Mouse (Mus musculus) intestine, postnatal 0 days (tissue): ENCODE measurements at regions not wholly inside any gene's neighbourhood (a gene's known extent, or its start where the extent isn't known, plus 50 kb on each side); places are given as distances from the start of the nearest gene placed in this dataset.

Source experiments
- ATAC-seq: fragments of 200-750 bp; cut with Nextera tagmentation; 2 replicates; pipeline ENCODE4 v1.8.0; 2017; ENCODE audit warnings: mild to moderate bottlenecking, moderate TSS enrichment, moderate library complexity
- H3K27ac ChIP-seq: fragments of 300-500 bp; sonication (generic); 2 replicates; pipeline ENCODE4 v1.5.1; 2014; ENCODE audit warnings: mild to moderate bottlenecking, low read depth, low read length, moderate library complexity
- H3K27me3 ChIP-seq: fragments of 300-500 bp; sonication (generic); replicated peaks from 2 replicates; pipeline ENCODE4 v1.6.1; 2014; ENCODE audit warnings: low read length, mixed read lengths; ENCODE audit not compliant: control insufficient read depth, insufficient read depth
- H3K36me3 ChIP-seq: fragments of 300-500 bp; sonication (generic); 2 replicates; pipeline ENCODE4 v1.6.1; 2014; ENCODE audit warnings: mild to moderate bottlenecking, moderate library complexity; ENCODE audit not compliant: control insufficient read depth, insufficient read depth
- H3K4me1 ChIP-seq: fragments of 300-500 bp; sonication (generic); replicated peaks from 2 replicates; pipeline ENCODE4 v1.6.1; 2014; ENCODE audit warnings: antibody characterized with exemption, low read length, mixed read lengths; ENCODE audit not compliant: control insufficient read depth, insufficient read depth
- H3K4me2 ChIP-seq: fragments of 300-500 bp; sonication (generic); replicated peaks from 2 replicates; pipeline ENCODE4 v1.6.1; 2014; ENCODE audit warnings: low read depth, mild to moderate bottlenecking, moderate library complexity
- H3K4me3 ChIP-seq: fragments of 300-500 bp; sonication (generic); 2 replicates; pipeline ENCODE4 v1.5.1; 2014; ENCODE audit warnings: low read depth, low read length
- H3K9ac ChIP-seq: fragments of 300-500 bp; sonication (generic); 2 replicates; pipeline ENCODE4 v1.6.1; 2014; ENCODE audit warnings: mild to moderate bottlenecking, low read depth, low read length
- H3K9me3 ChIP-seq: fragments of 300-500 bp; sonication (generic); 2 replicates; pipeline ENCODE4 v1.6.1; 2016; ENCODE audit warnings: mixed run types; ENCODE audit not compliant: control insufficient read depth
- CTCF ChIP-seq: sonication (generic); IDR thresholded peaks from 2 replicates; pipeline ENCODE4 v1.5.1; 2016; ENCODE audit warnings: low read depth, mild to moderate bottlenecking, control low read depth, antibody characterized with exemption, moderate library complexity
- WGBS: fragments of 180-500 bp; shearing (Covaris S2); extraction: QIAGEN DNeasy Blood & Tissue Kit; methylation state at CpG from one replicate; pipeline ENCODE4 v1.1.7; 2014; 5-methylcytosine and 5-hydroxymethylcytosine counted together

DNA sequence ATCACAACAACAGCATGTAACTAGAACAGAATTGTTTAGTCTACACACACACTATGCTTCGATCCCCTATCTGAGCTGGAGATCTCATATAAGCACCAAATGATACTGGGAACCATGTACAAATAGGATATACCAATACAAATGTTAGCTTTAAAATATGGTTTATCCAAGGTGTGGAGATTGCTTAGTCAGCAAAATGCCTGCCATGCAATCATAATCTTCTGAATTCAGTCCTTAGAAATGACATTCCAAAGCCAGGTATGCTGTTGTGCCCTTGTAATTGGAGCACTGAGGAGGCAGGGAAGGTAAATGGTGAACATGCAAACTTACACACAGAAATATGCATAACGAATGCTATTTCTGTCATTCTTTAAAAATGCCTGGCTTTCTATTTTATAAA is 54.0 kb upstream of the Thsd7b start:
- TF ChIP-seq CTCF: no peak
- no peak for ATAC-seq
- WGBS: 75% methylated on average over 2 of the region's 2 CpGs

DNA sequence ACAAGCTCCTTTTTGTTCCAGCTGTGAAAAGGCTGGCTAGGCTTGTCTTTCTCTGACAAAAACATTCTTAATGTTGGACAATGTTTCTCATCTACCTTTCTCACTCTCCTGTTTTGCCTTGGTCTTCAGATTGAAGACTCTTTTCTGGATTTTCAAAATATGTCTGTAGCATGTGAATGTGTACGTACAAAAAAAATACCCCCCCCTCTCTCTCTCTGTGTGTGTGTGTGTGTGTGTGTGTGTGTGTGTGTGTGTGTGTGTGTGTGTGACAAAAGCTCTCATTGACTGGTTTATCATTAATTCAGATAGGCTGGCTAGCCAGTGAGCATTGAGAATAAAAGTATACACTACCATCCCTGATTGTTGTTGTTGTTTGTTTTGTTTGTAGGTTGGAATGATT is 64.3 kb upstream of the Thsd7b start:
- no peak overlapping the region for H3K4me3 ChIP-seq
- H3K4me1 ChIP-seq: no peaks in the 10 kb centered on the region
- TF ChIP-seq CTCF: no peak
- H3K9ac ChIP-seq: no peak overlapping the region
- H3K36me3 ChIP-seq: no peaks in the 10 kb centered on the region
- 78% methylated on average over 1 of the region's 1 CpGs for WGBS
- H3K9me3 ChIP-seq: no peaks in the 10 kb centered on the region
- H3K27ac ChIP-seq: no peak overlapping the region
- H3K27me3 ChIP-seq: no peaks in the 10 kb centered on the region
- H3K4me2 ChIP-seq: no peak overlapping the region
- no peak for ATAC-seq

More for the DNA sequence above, 54.0 kb upstream of the Thsd7b start:
- no peak overlapping the region for H3K4me2 ChIP-seq
- no peaks in the 10 kb centered on the region for H3K4me1 ChIP-seq
- H3K27ac ChIP-seq: no peak overlapping the region
- H3K36me3 ChIP-seq: no peaks in the 10 kb centered on the region
- no peak overlapping the region for H3K9ac ChIP-seq
- no peak overlapping the region for H3K4me3 ChIP-seq
- no peaks in the 10 kb centered on the region for H3K9me3 ChIP-seq
- H3K27me3 ChIP-seq: no peaks in the 10 kb centered on the region

DNA sequence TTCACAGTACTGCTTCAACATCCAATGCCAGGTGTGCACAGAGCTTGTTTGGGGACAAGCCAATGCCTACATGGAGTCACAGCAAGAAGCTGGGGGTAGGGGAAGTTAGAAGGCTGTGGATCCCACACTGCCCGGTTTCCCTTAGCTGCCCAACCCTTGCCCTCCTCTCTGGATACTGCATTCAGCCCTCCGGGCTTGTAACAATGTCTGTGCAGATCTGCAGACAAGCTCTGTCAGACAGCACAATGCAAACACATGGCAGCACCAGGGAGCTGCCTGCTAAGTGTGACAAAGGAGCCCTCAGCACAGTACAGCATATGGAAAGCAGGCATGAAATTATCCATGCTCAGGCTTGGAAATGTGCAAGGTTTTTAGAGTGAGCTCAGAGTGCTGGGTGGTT is 64.7 kb upstream of the Thsd7b start:
- no peaks in the 10 kb centered on the region for H3K36me3 ChIP-seq
- no peak overlapping the region for H3K4me3 ChIP-seq
- H3K9me3 ChIP-seq: no peaks in the 10 kb centered on the region
- 39% methylated on average over 2 of the region's 2 CpGs for WGBS
- no peak overlapping the region for H3K27ac ChIP-seq
- H3K4me2 ChIP-seq: no peak overlapping the region
- H3K9ac ChIP-seq: no peak overlapping the region
- no peaks in the 10 kb centered on the region for H3K4me1 ChIP-seq
- TF ChIP-seq CTCF: no peak
- no peaks in the 10 kb centered on the region for H3K27me3 ChIP-seq
- ATAC-seq: no peak

DNA sequence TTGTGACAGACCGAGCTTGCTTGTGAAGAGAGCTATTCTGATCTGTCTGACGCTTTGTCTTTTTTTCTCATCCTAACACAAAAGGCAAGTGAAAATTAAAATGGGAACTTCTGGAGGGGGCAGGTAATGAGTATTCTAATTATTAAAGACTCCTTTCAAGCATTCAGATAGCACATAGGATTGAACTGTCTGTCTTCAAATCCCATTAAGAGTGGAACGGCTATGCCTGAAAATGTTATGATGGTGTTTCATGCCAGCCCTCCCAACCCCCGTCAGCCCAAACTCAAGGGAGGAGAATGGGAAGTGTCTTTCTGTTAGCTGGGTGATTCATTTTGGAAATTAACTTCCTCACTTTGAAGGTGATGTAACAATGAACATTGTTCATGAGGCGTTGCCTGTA is 65.4 kb upstream of the Thsd7b start:
- no peak overlapping the region for H3K9ac ChIP-seq
- no peak for ATAC-seq
- no peak overlapping the region for H3K4me3 ChIP-seq
- no peak overlapping the region for H3K4me2 ChIP-seq
- H3K4me1 ChIP-seq: no peaks in the 10 kb centered on the region
- no peaks in the 10 kb centered on the region for H3K27me3 ChIP-seq
- 87% methylated on average over 5 of the region's 5 CpGs for WGBS
- H3K27ac ChIP-seq: no peak overlapping the region
- H3K9me3 ChIP-seq: no peaks in the 10 kb centered on the region
- H3K36me3 ChIP-seq: no peaks in the 10 kb centered on the region
- no peak for TF ChIP-seq CTCF

DNA sequence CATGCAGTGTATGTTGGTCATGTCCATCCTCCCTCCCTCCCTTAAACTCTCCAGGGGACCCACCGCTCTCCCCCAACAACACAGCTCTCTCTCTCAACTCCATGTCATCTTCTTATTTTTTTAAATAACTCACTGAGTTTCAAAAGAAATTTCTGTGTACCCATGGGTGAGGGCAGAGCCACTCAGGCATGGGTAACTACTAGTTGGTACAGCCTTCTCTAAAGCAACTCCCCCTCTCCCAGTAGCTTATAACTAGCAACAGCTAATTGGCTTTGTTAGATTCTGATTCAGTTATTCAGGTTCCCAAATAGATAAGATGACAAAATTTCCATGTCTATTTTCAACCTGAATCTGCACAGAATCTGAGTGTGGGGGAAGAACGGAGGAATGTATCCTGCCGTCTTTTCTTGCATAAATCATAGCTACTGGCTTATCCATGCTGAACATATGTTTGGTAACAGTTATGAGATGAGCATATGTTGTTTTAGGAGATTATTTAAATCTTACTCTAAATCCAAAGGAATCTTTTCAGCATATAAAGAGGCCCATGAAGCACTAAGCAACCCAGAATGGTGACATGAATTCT is 92.8 kb upstream of the Thsd7b start:
- H3K9me3 ChIP-seq: no peaks in the 10 kb centered on the region
- no peak overlapping the region for H3K9ac ChIP-seq
- no peak overlapping the region for H3K27ac ChIP-seq
- no peak overlapping the region for H3K4me3 ChIP-seq
- no peak overlapping the region for H3K4me2 ChIP-seq
- ATAC-seq: no peak
- no peaks in the 10 kb centered on the region for H3K4me1 ChIP-seq
- TF ChIP-seq CTCF: no peak
- WGBS: 84% methylated on average over 3 of the region's 3 CpGs
- no peaks in the 10 kb centered on the region for H3K27me3 ChIP-seq
- no peaks in the 10 kb centered on the region for H3K36me3 ChIP-seq

DNA sequence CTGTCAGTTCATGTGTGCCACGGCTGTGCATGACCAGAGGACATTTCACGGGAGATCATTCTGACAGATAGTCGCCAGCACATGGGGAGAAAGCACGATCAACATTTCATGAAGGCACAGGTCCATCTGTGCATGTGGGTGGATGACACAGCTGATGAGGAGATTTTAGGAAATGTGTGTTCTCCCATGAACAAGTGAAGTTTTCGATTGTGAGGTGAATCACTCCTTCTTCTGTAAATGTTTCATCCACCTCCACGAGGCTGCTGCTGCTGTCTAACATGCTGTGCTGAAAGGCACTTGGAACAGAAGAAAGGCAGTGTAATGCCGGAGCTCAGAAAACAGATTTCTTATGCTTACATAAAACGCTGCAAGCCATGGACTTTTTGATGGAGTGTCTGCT is 103.2 kb upstream of the Thsd7b start:
- no peak for ATAC-seq
- Histone ChIP-seq H3K9me3 (no peaks in the 10 kb centered on the region), H3K4me1 (no peaks in the 10 kb centered on the region), H3K4me3 (no peak overlapping the region), H3K27ac (no peak overlapping the region), H3K27me3 (no peaks in the 10 kb centered on the region), H3K4me2 (no peak overlapping the region), H3K36me3 (no peaks in the 10 kb centered on the region), H3K9ac (no peak overlapping the region)
- no peak for TF ChIP-seq CTCF
- 72% methylated on average over 8 of the region's 8 CpGs for WGBS

DNA sequence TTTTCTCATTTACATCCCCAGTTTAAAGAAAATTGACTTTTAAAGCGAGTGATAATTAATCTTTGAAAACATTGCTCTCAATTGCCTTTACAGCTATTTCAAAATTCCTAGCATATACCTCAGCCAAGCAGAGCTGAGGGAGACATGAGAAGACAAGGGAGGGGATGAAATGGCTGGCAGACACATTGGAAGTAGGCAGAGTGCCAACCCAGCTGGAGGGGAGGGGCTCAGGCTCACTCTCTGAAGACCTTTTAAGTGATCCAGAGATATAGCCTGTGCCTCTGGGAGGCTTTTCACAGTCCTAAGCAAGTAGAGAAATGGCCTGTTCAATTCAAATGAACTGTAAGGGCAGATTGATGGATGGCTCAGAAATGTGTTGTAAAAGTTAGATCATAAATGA is 122.5 kb upstream of the Thsd7b start:
- Histone ChIP-seq H3K9me3 (no peaks in the 10 kb centered on the region), H3K4me2 (no peak overlapping the region), H3K4me1 (no peaks in the 10 kb centered on the region), H3K27ac (no peak overlapping the region), H3K36me3 (no peaks in the 10 kb centered on the region), H3K4me3 (no peak overlapping the region), H3K27me3 (no peaks in the 10 kb centered on the region), H3K9ac (no peak overlapping the region)
- TF ChIP-seq CTCF: no peak
- no peak for ATAC-seq
- WGBS: 83% methylated on average over 1 of the region's 1 CpGs
